Mouse (Mus musculus): Measurements from ENCODE around the gene Parp8. TPM values are rescaled to one million over a fixed set of nuclear protein-coding genes. Genes with fewer than 3 reads are reported as not detected.
A peak's percentile ranks its signal among the peaks of the same experiment; 100 is the strongest.

Gene Parp8
- polyA plus RNA-seq, 1 experiment from 2014 or later = 50.6 TPM

DNA sequence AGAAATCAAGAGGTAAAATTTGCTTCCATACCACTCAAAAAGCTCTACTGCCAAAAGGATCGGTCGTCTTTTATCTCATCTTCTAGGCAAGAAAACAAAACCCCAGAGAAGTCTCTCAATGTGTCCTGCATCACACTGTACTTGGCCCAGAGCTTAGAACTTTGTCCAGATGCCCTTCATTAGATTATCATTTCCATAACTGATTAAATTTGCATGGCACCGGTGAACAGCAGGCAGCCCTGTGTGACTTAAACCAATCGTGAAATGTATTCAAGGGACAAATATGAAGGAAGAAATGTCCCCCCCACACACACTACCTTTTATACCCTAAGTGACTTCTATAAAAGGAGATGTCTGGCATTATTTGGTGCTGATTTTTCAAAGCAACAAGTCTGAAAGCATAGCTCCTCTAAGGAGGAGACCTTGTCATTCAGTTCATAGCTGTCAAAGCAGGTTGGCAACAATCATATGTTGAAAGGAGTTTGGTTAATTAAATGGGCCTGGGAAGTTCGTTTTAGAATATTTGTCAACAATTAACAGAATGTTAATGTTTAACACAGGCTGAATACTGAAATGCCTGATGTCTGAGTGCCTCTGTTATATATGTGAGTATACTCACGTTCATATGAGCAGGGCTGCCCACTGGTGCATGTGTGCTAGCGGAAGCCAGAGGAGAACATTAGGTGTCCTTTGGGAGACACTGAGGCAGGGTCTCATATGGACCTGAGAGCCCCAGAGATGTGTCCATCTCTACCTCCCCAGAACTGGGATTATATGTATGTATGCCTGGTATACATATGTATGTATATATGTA, 66.4 kb downstream of the Parp8 start:
- Histone ChIP-seq H3K4me2 (ENCODE audit: low read depth, low read length) (no peak overlapping the region), H3K4me1 (ENCODE audit: control insufficient read depth, insufficient read depth, low read length) (no peaks in the 10 kb centered on the region), H3K9ac (replicated peaks; ENCODE audit: low read depth, low read length) (no peak overlapping the region), H3K36me3 (ENCODE audit: control insufficient read depth, insufficient read depth, low read length) (no peaks in the 10 kb centered on the region), H3K9me3 (ENCODE audit: control insufficient read depth, low read length) (no peaks in the 10 kb centered on the region), H3K27me3 (ENCODE audit: control insufficient read depth, insufficient read depth, low read length) (no peaks in the 10 kb centered on the region), H3K4me3 (ENCODE audit: low read depth, low read length) (no peak overlapping the region), H3K27ac (ENCODE audit: low read depth, low read length) (no peak overlapping the region)
- ATAC-seq (ENCODE audit: low read depth) = no peak
- WGBS = 75% methylated on average over 7 of the region's 7 CpGs

GRCm38 (mm10) chr13:116957577-116957976, 67.8 kb downstream of the Parp8 start:
- Histone ChIP-seq H3K9ac (replicated peaks; ENCODE audit: low read depth, low read length) (no peak overlapping the region), H3K4me3 (ENCODE audit: low read depth, low read length) (no peak overlapping the region), H3K9me3 (ENCODE audit: control insufficient read depth, low read length) (no peaks in the 10 kb centered on the region), H3K4me2 (ENCODE audit: low read depth, low read length) (no peak overlapping the region), H3K27ac (ENCODE audit: low read depth, low read length) (no peak overlapping the region), H3K36me3 (ENCODE audit: control insufficient read depth, insufficient read depth, low read length) (no peaks in the 10 kb centered on the region), H3K4me1 (ENCODE audit: control insufficient read depth, insufficient read depth, low read length) (no peaks in the 10 kb centered on the region), H3K27me3 (ENCODE audit: control insufficient read depth, insufficient read depth, low read length) (no peaks in the 10 kb centered on the region)
- WGBS = 90% methylated on average over 3 of the region's 3 CpGs
- no peak for ATAC-seq (ENCODE audit: low read depth)

- Histone ChIP-seq H3K36me3 (ENCODE audit: control insufficient read depth, insufficient read depth, low read length) (no peaks in the 10 kb centered on the region), H3K9ac (replicated peaks; ENCODE audit: low read depth, low read length) (no peak overlapping the region), H3K9me3 (ENCODE audit: control insufficient read depth, low read length) (no peaks in the 10 kb centered on the region), H3K27ac (ENCODE audit: low read depth, low read length) (no peak overlapping the region), H3K27me3 (ENCODE audit: control insufficient read depth, insufficient read depth, low read length) (no peaks in the 10 kb centered on the region), H3K4me1 (ENCODE audit: control insufficient read depth, insufficient read depth, low read length) (peaks cover 9% of the 10 kb centered on the region; the same call in 1 of the 2 replicates), H3K4me3 (ENCODE audit: low read depth, low read length) (no peak overlapping the region), H3K4me2 (ENCODE audit: low read depth, low read length) (no peak overlapping the region)
- WGBS = 94% methylated on average over 3 of the region's 3 CpGs
- ATAC-seq (ENCODE audit: low read depth) = no peak
These were observed 74.0 kb downstream of the Parp8 start for GRCm38 (mm10) chr13:116951336-116951735.

DNA sequence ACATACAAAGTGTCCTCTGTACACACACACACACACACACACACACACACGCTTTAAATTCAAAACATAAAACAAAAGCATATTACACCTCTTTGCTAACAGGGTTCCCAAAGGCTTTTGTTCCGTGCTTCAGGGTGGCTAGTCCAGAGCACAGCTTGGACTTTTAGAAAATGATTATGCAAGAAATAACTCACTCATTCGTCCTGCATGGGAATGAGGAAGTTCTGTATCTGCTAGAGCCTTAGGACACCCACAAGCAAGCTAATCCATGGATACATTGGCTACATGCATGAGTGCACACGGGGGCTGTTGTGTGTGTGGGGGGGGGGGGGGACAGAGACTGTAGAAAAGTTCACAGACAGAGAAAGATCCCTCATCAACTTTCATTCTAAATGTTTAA, 75.8 kb downstream of the Parp8 start:
- Histone ChIP-seq H3K4me2 (ENCODE audit: low read depth, low read length) (no peak overlapping the region), H3K27me3 (ENCODE audit: control insufficient read depth, insufficient read depth, low read length) (no peaks in the 10 kb centered on the region), H3K4me1 (ENCODE audit: control insufficient read depth, insufficient read depth, low read length) (peaks cover 9% of the 10 kb centered on the region; the same call in 1 of the 2 replicates), H3K9me3 (ENCODE audit: control insufficient read depth, low read length) (no peaks in the 10 kb centered on the region), H3K27ac (ENCODE audit: low read depth, low read length) (no peak overlapping the region), H3K36me3 (ENCODE audit: control insufficient read depth, insufficient read depth, low read length) (no peaks in the 10 kb centered on the region), H3K4me3 (ENCODE audit: low read depth, low read length) (no peak overlapping the region), H3K9ac (replicated peaks; ENCODE audit: low read depth, low read length) (no peak overlapping the region)
- 82% methylated on average over 4 of the region's 4 CpGs for WGBS
- ATAC-seq (ENCODE audit: low read depth) = no peak

GRCm38 (mm10) chr13:116949056-116949455, 76.3 kb downstream of the Parp8 start:
- Histone ChIP-seq H3K9me3 (ENCODE audit: control insufficient read depth, low read length) (no peaks in the 10 kb centered on the region), H3K27me3 (ENCODE audit: control insufficient read depth, insufficient read depth, low read length) (no peaks in the 10 kb centered on the region), H3K4me3 (ENCODE audit: low read depth, low read length) (no peak overlapping the region), H3K4me1 (ENCODE audit: control insufficient read depth, insufficient read depth, low read length) (peaks cover 9% of the 10 kb centered on the region; the same call in 1 of the 2 replicates), H3K9ac (replicated peaks; ENCODE audit: low read depth, low read length) (no peak overlapping the region), H3K36me3 (ENCODE audit: control insufficient read depth, insufficient read depth, low read length) (no peaks in the 10 kb centered on the region), H3K4me2 (ENCODE audit: low read depth, low read length) (no peak overlapping the region), H3K27ac (ENCODE audit: low read depth, low read length) (no peak overlapping the region)
- 93% methylated on average over 6 of the region's 6 CpGs for WGBS
- ATAC-seq (ENCODE audit: low read depth) = no peak

GRCm38 (mm10) chr13:116948299-116948659, 77.1 kb downstream of the Parp8 start:
- Histone ChIP-seq H3K27ac (ENCODE audit: low read depth, low read length) (no peak overlapping the region), H3K4me2 (ENCODE audit: low read depth, low read length) (no peak overlapping the region)

DNA sequence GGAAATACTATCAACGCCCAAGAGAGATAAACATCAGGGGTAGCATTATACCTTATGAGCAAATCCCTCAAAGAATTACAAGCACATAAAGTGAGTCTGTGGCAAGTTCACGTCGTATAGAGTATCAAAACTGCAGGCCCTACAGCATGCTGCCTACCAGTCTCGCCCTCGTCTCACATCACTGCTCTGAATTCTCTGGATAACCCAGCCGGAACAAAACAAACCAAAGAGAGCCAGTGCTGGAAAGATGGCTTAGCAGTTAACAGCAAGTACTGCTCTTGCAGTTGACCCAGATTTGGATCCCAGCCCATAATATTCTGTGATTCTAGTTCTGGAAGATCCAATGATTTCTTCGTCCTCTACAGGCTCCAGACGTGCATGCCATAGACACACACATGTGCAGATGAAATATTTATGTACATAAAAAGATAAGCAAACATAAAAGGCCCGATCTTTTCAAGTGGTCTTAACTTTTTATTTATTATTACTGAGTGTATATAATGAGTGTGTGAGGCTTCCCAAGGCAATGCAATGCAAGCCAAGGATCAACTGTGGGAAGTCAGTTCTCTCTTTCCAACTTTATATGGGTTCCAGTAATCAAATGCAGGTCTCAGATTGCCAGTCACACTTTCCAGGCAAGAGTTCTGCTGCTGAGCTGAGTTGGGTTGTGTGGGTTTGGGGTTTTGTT, 77.6 kb downstream of the Parp8 start:
- Histone ChIP-seq H3K36me3 (ENCODE audit: control insufficient read depth, insufficient read depth, low read length) (no peaks in the 10 kb centered on the region), H3K9me3 (ENCODE audit: control insufficient read depth, low read length) (no peaks in the 10 kb centered on the region), H3K4me1 (ENCODE audit: control insufficient read depth, insufficient read depth, low read length) (peaks cover 9% of the 10 kb centered on the region; the same call in 1 of the 2 replicates), H3K4me2 (ENCODE audit: low read depth, low read length) (no peak overlapping the region), H3K27me3 (ENCODE audit: control insufficient read depth, insufficient read depth, low read length) (no peaks in the 10 kb centered on the region), H3K27ac (ENCODE audit: low read depth, low read length) (no peak overlapping the region), H3K9ac (replicated peaks; ENCODE audit: low read depth, low read length) (no peak overlapping the region), H3K4me3 (ENCODE audit: low read depth, low read length) (no peak overlapping the region)
- 71% methylated on average over 9 of the region's 9 CpGs for WGBS
- ATAC-seq (ENCODE audit: low read depth) = 0 out of 2 replicates have a peak, but pooled peaks have one; percentile 38

More at GRCm38 (mm10) chr13:116948299-116948659, 77.1 kb downstream of the Parp8 start:
- 63% methylated on average over 5 of the region's 5 CpGs for WGBS
- Histone ChIP-seq H3K9me3 (ENCODE audit: control insufficient read depth, low read length) (no peaks in the 10 kb centered on the region), H3K9ac (replicated peaks; ENCODE audit: low read depth, low read length) (no peak overlapping the region), H3K4me3 (ENCODE audit: low read depth, low read length) (no peak overlapping the region), H3K36me3 (ENCODE audit: control insufficient read depth, insufficient read depth, low read length) (no peaks in the 10 kb centered on the region), H3K27me3 (ENCODE audit: control insufficient read depth, insufficient read depth, low read length) (no peaks in the 10 kb centered on the region), H3K4me1 (ENCODE audit: control insufficient read depth, insufficient read depth, low read length) (peaks cover 9% of the 10 kb centered on the region; the same call in 1 of the 2 replicates)
- no peak for ATAC-seq (ENCODE audit: low read depth)

DNA sequence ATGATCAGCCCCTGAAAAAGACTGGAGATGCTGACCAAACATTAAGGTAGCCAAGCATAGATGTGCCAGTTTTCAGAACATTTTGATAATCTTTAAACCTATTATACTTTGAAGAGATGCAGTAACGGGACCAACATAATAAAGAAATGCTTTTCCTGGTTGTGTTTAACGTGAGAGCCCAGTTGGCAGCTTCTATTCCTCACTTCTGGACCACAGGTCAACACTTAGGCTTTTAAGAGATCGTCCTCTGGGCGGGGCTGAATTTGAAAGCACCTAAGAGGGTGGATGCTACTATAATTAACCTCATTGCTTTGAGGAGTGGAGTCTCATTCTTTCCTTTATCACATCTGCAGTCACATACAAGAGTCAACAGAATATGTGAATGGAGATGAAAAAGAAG, 78.8 kb downstream of the Parp8 start:
- no peak overlapping the region for H3K9ac ChIP-seq (replicated peaks; ENCODE audit: low read depth, low read length)
- no peak overlapping the region for H3K4me3 ChIP-seq (ENCODE audit: low read depth, low read length)
- WGBS = 72% methylated on average over 4 of the region's 4 CpGs
- no peak for ATAC-seq (ENCODE audit: low read depth)
- H3K27ac ChIP-seq (ENCODE audit: low read depth, low read length) = no peak overlapping the region
- H3K36me3 ChIP-seq (ENCODE audit: control insufficient read depth, insufficient read depth, low read length) = no peaks in the 10 kb centered on the region
- peaks cover 9% of the 10 kb centered on the region; the same call in 1 of the 2 replicates for H3K4me1 ChIP-seq (ENCODE audit: control insufficient read depth, insufficient read depth, low read length)
- H3K4me2 ChIP-seq (ENCODE audit: low read depth, low read length) = no peak overlapping the region
- H3K27me3 ChIP-seq (ENCODE audit: control insufficient read depth, insufficient read depth, low read length) = no peaks in the 10 kb centered on the region
- no peaks in the 10 kb centered on the region for H3K9me3 ChIP-seq (ENCODE audit: control insufficient read depth, low read length)
